Mouse (Mus musculus) left cerebral cortex, postnatal 36 days (tissue): Measurements from ENCODE around the gene Rrp12. TPM values are rescaled to one million over a fixed set of nuclear protein-coding genes. Genes with fewer than 3 reads are reported as not detected.
"Not testable (repeated sequence)": the region's sequence is repeated elsewhere in the genome, so short reads cannot be mapped to it uniquely, and the experiment has no call there.

Experiments used
- DNase-seq, 2 experiments: peaks; one replicate each; pipeline ENCODE4 v3.0.0; 2021 to 2022; ENCODE audit warnings: low spot score in 2 of 2, mixed read lengths in 1 of 2
- intact Hi-C: fragments of 180-260 bp; cut with DNase I; formaldehyde crosslinking; loops from one replicate; pipeline ENCODE4 v1.15.1; 2025
- total RNA-seq, 2 experiments: library from RNA; stranded (reverse); gene quantifications; 2 replicates each; pipeline ENCODE4 v1.2.3; 2021

Rrp12 gene
- total RNA-seq, 2 experiments from 2014 or later: 32.2 to 34.1 TPM

DNA sequence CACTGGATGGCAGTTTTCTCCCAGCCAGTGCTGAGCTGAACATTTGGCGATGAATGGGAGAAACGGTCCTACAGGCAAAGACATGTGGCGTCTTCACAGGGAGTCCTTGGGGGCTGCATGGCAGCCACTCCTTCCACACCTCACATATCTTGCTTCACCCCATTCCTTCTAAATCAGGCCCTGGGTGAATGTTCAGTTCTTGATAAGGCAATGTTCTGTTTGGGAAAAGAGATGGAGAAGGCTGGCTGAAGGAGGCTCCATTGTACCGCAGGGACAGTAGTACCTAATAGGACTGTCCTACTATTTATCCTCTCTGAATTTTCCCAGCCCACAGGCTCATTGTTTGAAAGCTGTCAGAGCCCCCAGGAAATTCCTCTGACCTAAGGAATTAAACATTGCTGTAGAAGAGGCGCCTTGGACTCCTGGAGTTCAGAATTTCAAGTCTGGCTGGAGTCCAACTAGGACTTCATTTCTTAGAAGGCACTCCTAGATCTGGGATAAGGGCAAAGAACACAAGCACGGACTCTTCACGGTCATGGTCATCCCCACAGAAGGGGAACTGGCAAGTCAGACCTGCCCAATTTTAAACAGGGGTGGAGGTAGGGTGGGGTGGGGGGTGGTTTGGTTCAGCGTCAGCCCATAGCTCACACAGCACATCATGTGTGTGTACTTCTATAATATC lies 11.2 kb upstream of the Rrp12 start:
- intact Hi-C loops: no loop called here
- no peak for DNase-seq

DNA sequence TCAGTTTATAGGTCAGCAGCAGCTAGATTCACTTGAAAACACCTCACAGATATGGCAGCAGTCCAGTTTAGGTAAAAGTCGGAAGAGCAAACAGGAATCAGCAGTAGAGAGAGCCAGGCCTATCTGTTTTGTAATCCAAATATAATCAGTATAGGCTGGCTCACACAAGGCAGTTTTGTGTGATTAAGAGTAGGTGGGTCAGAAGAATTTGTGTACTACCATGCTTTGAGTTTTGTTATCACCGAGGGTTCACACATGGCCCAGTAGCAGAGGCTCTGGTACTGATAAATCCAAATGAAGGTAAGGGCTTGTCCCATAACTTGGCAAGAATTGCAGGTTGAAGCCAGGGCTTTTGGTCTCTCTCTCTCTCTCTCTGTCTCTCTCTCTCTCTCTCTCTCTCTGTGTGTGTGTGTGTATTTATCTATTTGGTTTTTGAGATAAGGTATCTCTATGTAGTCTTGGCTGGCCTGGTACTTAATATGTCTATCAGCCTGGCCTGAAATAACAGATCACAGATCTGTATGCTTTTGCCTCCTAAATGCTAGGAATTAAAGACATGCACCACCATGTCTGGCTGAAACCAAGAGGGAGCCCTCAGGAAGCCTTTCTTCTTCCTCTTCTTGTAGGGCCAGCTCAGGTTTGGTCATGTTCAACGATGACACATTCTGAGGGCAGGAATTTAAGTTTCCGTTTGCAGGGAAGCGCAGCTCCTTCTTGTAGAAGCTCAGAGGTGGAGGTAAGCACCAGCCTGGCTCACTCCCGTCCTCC lies 10.5 kb upstream of the Rrp12 start:
- DNase-seq: no peak
- intact Hi-C loops: no loop called here

DNA sequence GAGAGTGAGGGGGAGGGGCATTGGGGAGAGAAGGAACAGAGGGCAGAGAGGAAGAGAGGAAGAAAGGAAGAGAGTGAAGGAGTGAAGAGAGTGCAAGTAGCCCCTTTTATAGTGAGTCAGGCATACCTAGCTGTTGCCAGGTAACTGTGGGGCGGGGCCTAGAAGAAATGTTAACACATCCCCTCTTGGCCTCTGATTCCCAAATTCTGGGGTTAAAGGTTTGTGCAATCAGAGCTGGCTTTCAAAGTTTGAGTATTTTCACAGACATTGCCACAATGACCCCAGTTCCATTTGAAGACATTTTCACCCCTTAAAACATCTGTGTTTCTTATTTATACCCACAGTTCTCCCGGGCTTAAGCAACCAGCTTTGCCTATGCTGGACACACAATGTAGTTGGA lies 9.3 kb upstream of the Rrp12 start:
- intact Hi-C loops: no loop called here
- DNase-seq: no peak

DNA sequence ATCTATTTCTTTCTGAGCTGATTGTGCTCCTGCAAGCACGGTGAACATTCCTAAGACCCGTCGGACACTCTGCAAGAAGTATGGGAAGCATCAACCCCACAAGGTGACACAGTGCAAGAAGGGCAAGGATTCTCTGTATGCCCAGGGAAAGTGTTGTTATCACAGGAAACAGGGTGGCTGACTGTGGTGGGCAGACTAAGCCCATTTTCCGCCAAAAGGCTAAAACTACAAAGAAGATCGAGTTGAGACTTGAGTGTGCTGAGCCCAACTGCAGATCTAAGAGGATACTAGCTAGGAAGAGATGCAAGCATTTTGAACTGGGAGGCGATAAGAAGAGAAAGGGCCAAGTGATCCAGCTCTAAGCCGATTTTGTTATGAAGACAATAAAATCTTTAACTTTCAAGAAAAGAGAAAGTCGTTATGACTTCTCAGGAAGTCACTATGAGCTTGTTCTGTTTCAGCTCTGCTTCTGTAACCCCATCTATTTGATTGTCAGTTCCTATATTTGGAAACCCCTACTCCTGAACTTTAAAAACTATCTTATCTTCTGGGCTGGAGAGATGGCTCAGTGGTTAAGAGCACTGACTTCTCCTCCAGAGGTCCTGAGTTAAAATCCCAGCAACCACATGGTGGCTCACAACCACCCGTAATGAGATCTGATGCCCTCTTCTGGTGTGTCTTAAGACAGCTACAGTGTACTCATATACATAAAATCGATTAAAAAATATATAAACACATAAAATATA lies 7.0 kb upstream of the Rrp12 start:
- intact Hi-C loops: no loop called here
- DNase-seq: no peak

DNA sequence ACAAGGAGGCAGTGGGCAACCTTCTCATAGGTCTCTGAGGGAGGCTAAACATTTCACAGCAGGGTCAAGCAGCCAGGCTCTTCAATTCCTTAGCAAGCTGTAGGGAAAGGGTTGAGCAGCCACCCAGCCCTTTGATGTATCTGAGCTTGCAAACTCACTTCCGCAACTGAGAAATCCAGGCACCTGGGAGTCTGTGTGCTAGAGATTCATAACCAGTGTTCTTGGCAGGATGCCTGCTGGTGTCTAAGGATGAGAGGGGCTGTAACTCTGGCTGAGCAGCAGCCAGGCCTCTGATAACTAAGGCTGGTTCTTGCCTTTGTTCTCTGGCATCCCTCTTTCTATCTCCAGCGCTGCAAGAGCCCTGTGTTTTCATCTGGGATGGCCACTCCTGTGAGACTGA lies 5.7 kb upstream of the Rrp12 start:
- intact Hi-C loops: no loop called here
- DNase-seq: no peak

DNA sequence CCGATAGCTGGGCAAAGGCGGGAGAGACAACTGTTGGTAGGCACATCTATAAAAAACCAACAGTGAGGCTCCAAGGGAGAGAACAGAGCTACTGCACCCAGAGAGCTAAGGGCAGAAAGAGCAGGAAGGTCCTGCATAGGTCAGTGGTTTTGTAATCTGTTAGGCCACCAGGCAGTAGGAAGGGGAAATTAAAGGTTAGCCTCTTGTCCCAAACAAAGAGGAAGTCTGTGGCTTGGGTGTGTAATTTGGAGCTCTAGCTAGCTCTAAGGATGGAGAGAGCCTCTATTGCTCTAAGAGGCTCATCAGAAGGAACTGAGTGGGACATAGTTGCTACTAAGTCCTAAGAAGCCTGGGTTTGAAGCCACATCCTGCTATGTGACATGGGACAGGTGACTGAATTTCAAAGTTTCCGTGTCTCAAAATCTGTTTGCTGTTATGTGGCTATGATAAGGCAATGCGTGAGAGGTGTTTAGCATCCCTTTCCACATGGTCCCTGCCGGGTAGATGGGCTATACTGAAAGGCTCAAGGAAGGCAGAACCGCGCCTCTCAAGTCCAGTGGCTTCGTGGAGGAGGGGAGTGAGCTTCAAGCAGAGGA lies 4.6 kb upstream of the Rrp12 start:
- intact Hi-C loops: no loop called here
- DNase-seq: no peak

DNA sequence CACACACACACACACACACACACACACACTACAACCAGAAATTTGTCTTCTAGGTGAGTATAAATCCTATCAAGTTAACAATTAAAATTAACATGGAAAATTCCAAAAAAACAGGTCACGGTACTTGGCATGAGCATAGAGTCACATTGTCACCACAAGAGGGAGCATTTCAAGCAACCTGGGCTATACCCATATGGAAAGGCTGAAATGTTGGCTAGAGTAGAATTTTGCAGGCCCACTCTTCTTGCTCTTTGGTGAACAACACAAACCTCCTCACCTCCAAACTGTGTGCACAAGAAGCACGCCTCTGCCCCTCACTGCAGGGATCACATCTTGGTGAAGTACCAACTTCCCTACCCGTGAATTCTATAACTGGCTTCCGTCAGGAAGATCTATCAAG lies 2.9 kb upstream of the Rrp12 start:
- intact Hi-C loops: no loop called here
- no peak for DNase-seq

DNA sequence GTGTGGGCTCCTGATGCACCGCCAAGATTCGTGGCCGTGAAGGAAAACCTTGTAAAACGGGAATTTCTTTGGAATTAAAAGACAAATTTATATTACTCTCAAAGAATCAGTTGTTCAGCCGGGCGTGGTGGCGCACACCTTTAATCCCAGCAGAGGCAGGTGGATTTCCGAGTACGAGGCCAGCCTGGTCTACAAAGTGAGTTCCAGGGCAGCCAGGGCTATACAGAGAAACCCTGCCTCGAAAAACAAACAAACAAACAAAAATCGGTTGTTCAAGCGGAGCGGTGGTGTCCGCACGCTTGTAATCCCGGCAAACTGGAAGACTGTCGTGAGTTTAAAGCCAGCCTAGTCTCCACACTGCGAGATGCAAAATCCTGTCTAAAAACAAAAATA lies 342 bp upstream of the Rrp12 start:
- no peak for DNase-seq
- intact Hi-C loops: no loop called here

DNA sequence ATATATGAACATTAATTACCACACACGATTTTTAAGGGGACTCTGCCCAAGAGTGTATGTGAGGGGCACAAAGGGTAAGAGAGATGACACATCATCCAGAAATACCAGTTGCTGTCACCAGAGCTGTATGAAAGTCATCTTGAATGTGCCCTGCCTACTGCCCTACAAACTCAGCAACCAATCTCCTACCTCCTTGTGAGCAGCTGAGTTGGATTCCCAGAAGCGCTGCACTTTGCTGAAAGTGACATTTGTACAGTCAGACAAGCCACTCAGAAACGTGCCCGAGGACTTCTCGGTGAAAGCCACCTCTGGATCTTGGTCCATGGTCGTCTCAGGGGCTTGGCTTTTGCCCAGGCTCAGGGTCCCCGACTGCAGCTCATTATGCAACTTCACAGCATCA lies 1.0 kb downstream of the Rrp12 start:
- intact Hi-C loops: no loop called here
- DNase-seq: no peak

DNA sequence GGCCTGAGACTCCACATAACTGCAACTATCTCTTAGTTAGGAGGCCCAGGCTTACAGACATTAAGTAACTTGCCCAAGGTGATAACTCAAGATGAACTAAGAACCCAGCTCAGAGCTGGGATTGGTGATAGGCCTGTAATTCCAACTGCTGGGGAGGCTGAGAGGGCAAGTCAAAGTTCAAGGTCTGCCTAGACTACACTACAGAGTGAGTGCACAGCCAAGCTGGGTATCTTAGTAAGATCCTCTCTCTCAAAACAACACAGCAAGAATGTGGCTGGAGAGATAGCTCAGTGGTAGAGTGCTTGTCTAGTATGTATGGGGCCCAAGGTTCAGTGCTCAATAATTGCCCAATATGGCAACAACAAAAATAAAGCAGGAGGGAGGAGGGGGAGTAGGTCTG lies 7.8 kb downstream of the Rrp12 start:
- intact Hi-C loops: no loop called here
- DNase-seq: no peak

DNA sequence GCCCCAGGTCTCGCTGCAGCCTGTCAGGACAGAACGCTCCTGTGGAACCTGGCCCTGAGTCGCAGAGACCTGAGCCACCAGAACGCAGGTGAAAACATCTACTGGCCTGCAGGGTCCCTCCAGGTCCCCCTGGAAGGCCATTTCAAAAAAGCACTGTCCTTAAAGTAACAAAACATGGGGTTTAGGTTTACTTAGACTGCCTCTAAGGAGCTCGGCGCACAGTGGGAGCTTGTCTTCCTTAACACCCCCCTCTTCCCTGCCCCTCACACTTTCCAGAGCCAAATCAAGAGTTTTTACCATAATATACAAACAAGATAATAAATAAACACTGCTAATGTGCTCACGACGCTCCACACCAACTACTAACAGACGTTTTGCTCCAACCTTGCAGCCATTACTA lies 12.1 kb downstream of the Rrp12 start:
- DNase-seq: no peak
- intact Hi-C loops: no loop called here

DNA sequence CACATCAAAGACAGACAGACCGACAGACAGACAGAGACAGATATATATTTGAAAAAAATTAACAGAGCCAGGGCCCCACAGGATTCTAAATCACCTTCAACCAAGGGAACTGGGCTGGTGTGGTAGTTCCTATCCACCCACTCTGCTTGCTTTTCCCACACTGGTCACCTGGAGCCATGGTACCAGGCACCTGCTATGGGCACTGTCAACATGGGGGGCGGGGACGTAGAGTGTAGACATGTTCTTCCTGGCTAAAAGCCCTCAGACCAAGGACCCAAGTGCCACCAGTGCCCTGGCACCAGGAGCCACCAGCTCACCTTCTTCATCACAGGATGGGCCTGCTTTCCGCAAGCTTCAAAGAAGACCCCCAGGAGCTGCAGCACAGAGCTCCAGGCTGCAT lies 14.1 kb downstream of the Rrp12 start:
- no peak for DNase-seq
- intact Hi-C loops: no loop called here

DNA sequence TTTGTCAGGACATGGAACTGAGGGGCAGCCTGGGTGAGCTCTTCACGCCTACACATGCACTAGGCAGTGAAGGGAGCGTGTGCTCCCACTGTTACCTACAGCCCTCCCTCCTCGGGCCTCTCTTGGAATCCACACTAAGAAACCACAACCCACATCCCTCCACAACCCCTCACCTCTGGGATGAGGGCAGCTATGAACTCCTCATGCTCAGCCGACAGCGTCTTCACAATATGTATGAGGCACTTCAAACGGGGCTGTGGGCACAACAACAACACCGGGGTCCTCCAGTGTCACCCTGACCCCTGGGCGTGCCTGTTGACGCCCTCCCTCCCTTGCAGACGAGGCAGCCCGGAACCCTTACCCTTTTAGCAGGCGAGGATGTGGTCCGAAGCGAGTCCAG lies 21.6 kb downstream of the Rrp12 start:
- intact Hi-C loops: no loop called here
- DNase-seq: no peak

DNA sequence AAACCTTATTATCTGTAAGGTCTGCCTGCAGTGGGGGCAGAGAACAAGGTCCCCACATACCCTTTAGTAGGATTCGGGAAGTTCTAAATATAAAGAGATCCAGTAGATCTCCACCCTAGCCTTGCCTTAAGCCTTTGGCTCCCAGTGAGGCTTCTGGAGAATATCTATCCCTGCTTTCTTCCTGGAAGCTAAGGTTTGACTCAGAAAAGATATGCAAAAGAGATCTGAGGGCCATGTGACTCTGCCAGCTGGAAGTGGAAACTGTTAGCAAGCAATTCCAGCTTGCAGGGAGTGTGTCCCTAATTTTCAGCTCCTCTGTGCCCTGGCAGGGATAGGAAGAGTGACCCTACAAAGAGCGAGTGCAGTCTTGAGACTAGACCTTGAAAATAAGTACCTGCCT lies 23.7 kb downstream of the Rrp12 start:
- intact Hi-C loops: no loop called here
- DNase-seq: peak; percentile 27 to 43

DNA sequence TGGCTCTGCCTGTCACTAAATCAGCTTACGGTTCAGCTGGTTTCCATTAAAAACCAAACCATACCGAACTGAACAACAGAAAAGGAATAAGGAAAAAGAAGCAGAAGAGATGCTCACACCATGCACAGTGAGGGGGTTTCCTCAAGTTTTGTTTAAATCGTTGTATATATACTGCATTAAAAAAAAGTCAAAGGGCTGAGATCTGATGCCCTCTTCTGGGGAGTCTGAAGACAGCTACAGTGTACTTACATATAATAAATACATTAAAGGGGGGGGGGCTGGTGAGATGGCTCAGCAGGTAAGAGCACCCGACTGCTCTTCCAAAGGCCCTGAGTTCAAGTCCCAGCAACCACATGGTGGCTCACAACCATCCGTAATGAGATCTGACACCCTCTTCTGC lies 26.0 kb downstream of the Rrp12 start:
- intact Hi-C loops, DNase-seq: not testable (repeated sequence)

DNA sequence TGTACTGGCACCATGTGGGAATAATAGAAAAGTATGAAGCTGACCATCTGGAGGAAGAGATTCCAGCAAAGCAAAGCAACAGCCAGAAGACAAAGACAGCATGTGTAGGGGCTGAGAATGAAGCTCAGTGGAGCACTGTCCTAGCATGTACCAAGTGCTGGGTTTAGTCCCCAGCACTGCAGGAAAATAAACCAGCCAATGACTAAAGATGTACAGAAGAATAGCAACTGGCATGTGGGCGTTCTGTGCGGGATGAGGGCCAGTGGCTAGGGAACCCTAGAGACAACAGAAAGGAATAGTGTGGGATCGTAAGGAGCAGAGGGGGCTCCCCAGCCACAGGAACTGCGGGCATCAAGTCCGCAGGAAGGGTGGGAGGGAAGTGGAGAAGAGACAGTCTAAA lies 26.7 kb downstream of the Rrp12 start:
- intact Hi-C loops: no loop called here
- DNase-seq: peak; percentile 32 to 41

DNA sequence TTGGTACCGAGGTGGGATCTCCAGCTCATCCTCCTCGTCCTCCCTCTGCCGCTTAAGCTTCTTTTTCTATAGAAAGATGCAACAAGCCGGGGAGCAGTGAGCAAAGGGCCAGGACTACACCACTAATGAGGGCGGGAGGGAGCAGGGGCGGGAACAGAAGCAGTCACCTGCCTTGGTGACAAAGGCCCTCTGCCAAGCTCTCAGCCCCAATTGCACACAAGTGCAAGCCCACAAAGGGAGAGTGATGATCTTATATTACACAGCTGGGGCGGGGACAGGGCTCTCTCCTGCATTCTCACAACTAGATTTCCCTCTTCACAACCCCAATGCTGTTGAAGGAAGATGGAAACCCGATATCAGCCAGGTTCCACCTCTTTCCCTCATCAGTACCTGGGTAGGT lies 29.3 kb downstream of the Rrp12 start:
- no peak for DNase-seq
- intact Hi-C loops: no loop called here

DNA sequence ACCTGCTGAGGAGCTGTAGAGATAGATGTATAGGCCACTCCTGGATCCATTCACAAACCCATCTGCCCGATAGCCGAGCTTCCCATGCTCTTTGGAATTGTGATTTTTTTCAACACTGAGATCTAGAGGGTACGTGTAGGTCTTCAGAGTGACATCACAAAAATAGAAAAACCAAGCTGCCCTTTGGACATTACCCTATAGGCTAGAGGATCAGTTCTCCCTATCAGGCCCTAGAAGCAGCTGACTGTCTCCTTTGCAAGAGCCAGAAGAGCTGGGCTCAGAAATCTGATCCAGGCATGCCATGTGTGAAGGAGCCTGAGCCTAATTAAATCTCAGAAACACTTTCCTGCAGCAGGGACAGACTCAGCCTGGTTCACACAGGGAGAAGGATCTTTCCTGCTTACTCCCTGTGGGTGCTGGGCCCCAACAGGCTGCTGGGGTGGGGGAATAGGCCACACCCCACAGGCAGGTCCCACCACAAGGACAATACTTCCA lies 38.1 kb downstream of the Rrp12 start:
- intact Hi-C loops: no loop called here
- DNase-seq: no peak

DNA sequence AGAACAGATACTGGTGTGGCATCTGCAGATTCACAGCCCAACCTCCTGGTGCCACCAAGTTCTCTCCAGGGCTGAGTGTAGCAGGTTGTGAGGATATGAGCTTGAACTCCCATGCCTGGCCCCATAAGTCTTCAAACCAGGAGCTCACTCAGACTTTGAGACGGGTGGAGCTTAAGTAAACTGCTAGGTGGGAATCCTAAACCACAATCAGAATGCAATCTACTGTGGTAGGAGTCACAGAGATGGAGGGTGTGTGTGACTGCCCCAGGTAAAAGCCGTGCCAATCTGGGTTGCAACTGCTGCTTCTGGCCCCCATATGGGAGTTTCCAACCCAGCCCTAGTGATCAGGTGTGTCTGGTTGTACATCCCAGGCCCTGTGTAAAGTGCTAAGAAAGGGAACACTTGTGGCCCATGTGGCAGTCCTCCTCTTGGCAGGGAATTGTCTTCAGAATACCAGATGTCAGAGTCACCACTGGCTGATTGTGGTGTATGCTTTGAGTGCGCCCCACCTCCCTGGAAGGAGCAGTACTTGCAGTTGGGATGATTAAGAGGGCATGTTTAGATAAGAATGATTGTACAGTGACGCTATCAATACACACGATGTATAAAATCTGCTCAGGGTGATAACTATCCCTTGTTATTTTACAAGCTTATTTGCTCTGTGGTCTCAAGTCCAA lies 38.7 kb downstream of the Rrp12 start:
- no peak for DNase-seq
- intact Hi-C loops: no loop called here

DNA sequence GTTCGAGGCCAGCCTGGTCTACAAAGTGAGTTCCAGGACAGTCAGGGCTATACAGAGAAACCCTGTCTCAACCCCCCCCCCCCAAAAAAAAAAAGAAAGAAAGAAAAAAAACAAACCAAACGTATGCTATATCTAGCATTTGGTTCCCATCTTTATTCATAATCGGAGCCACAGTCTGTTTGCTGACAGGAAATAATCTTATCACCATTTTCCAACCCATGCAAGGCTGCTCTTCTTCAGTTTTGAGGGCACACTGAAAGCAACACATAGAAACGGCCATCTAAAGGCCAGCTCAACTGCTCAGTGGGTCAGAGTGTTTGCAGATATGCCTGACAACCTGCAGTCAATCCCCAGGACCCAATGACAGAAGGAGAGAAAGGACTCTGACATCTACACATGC lies 43.5 kb downstream of the Rrp12 start:
- no peak for DNase-seq
- intact Hi-C loops: no loop called here
